Mouse (Mus musculus): ENCODE measurements around the gene Efl1.

DNA sequence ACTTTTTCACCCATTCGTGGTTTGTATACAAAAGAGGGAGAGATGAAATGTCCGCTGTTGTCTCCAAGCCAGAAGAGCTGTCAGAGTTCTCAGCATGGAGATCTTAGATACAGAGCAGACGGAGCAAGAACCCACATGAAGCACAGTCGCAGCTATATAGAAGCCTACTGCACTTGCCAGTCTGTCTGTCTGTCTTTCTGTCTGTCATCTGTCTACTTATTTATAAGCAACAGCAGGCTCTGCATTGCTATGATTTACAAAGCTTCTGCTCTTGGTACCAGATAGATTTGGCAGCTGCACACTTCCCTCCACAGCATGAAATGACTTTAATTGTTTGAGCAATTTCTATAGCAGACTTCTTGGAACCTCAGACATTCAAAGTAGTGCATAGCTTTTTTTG is 110.1 kb downstream of the Efl1 start:
- TF ChIP-seq CTCF (conservative IDR thresholded peaks at IDR 0.05; ENCODE audit: low read length): no peak
- TF ChIP-seq POU5F1 (IDR thresholded peaks at IDR 0.05; ENCODE audit: borderline replicate concordance, low read length): no peak
- TF ChIP-seq NANOG (IDR thresholded peaks at IDR 0.05; ENCODE audit: borderline replicate concordance, low read length): no peak
